Mouse (Mus musculus) testis, adult 2 months (tissue): ENCODE data around the gene Gfod2.

ENCODE experiments used
- CTCF ChIP-seq: fragments of 200-500 bp; IDR thresholded peaks from 2 replicates; pipeline ENCODE4 v1.5.1; 2012; ENCODE audit warnings: low read depth, mild to moderate bottlenecking, inconsistent platforms, low read length, moderate library complexity; ENCODE audit not compliant: control insufficient read depth, insufficient read depth, insufficient replicate concordance
- POLR2A ChIP-seq: fragments of 200-500 bp; IDR thresholded peaks from 2 replicates; pipeline ENCODE4 v1.6.1; 2012; ENCODE audit warnings: low read depth, mild to moderate bottlenecking, inconsistent platforms, low read length, moderate library complexity; ENCODE audit not compliant: control insufficient read depth

DNA sequence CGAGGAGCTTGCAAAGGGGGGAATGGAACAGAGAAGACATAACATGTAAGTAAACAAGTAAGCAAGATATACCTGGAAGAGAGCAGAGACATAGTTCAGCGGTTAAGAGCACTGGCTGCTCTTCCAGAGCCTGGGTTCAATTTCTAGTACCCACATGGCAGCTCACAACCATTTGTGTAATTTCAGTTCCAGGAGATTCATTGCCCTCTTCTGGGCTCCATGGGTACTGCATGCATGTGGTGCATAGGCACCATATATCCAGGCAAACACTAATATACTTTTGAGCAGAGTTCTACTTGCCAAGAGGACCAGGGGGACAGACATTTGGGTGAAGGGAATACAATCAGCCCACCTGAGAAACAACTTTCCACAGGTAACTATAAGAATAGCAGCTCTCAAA lies 29.8 kb upstream of the Gfod2 start:
- no peak for TF ChIP-seq CTCF
- no peak for TF ChIP-seq POLR2A
